Mouse (Mus musculus) stomach, postnatal 0 days (tissue): ENCODE results near the gene Dnah5. TPM values are rescaled to one million over a fixed set of nuclear protein-coding genes. Genes with fewer than 3 reads are reported as not detected.
"Not testable (repeated sequence)": the region's sequence is repeated elsewhere in the genome, so short reads cannot be mapped to it uniquely, and the experiment has no call there.

Source experiments
- ATAC-seq: fragments of 200-750 bp; cut with Nextera tagmentation; 2 replicates; pipeline ENCODE4 v1.8.0; 2017; ENCODE audit not compliant: low FRiP score, low TSS enrichment
- DNase-seq: peaks from one replicate; pipeline ENCODE4 v3.0.0-alpha.2; 2016; ENCODE audit warnings: low spot score
- H3K27ac ChIP-seq: fragments of 300-500 bp; sonication (generic); replicated peaks from 2 replicates; pipeline ENCODE4 v1.5.1; 2014; ENCODE audit warnings: mild to moderate bottlenecking, control low read depth
- H3K27me3 ChIP-seq: fragments of 300-500 bp; sonication (generic); 2 replicates; pipeline ENCODE4 v1.6.1; 2014; ENCODE audit warnings: low read length; ENCODE audit not compliant: control insufficient read depth, insufficient read depth
- H3K36me3 ChIP-seq: fragments of 300-500 bp; sonication (generic); 2 replicates; pipeline ENCODE4 v1.6.1; 2014; ENCODE audit warnings: low read length, mixed read lengths; ENCODE audit not compliant: control insufficient read depth, insufficient read depth
- H3K4me1 ChIP-seq: fragments of 300-500 bp; sonication (generic); replicated peaks from 2 replicates; pipeline ENCODE4 v1.6.1; 2014; ENCODE audit warnings: antibody characterized with exemption; ENCODE audit not compliant: control insufficient read depth, insufficient read depth
- H3K4me2 ChIP-seq: fragments of 300-500 bp; sonication (generic); replicated peaks from 2 replicates; pipeline ENCODE4 v1.6.1; 2014; ENCODE audit warnings: low read depth, mild to moderate bottlenecking, control low read depth, moderate library complexity
- H3K4me3 ChIP-seq: fragments of 300-500 bp; sonication (generic); 2 replicates; pipeline ENCODE4 v1.5.1; 2014; ENCODE audit warnings: low read depth, low read length, control low read depth
- H3K9ac ChIP-seq: fragments of 300-500 bp; sonication (generic); 2 replicates; pipeline ENCODE4 v1.6.1; 2014; ENCODE audit warnings: mild to moderate bottlenecking, low read length, control low read depth, mixed read lengths
- H3K9me3 ChIP-seq: fragments of 300-500 bp; sonication (generic); 2 replicates; pipeline ENCODE4 v1.6.1; 2016; ENCODE audit warnings: low read length; ENCODE audit not compliant: control insufficient read depth
- CTCF ChIP-seq: IDR thresholded peaks from 2 replicates; pipeline ENCODE4 v1.5.1; 2016; ENCODE audit warnings: antibody characterized with exemption, low read depth, mild to moderate bottlenecking, moderate library complexity
- EP300 ChIP-seq: optimal IDR thresholded peaks from 2 replicates; pipeline ENCODE3; 2016; ENCODE audit warnings: antibody characterized with exemption
- WGBS: fragments of 180-500 bp; shearing (Covaris S2); extraction: QIAGEN DNeasy Blood & Tissue Kit; methylation state at CpG from one replicate; pipeline ENCODE4 v1.1.7; 2014; 5-methylcytosine and 5-hydroxymethylcytosine counted together
- polyA plus RNA-seq: library from polyadenylated mRNA; unstranded; fragments of >200 nt; fragmentation: Nextera tagmentation; extraction: Ambion mirVana; gene quantifications from 2 replicates; pipeline ENCODE4 v1.2.1, GENCODE M21; 2015

Dnah5 gene
- polyA plus RNA-seq, 1 experiment from 2014 or later, result 0.01 TPM

- TF ChIP-seq CTCF, result no peak
- TF ChIP-seq EP300, result no peak
- no peak for DNase-seq
- 29% methylated on average over 4 of the region's 4 CpGs for WGBS
- Histone ChIP-seq H3K27ac (no peak overlapping the region), H3K27me3 (no peaks in the 10 kb centered on the region), H3K4me2 (no peak overlapping the region), H3K9ac (no peak overlapping the region), H3K4me3 (no peak overlapping the region), H3K4me1 (no peaks in the 10 kb centered on the region), H3K36me3 (no peaks in the 10 kb centered on the region), H3K9me3 (no peaks in the 10 kb centered on the region)
- ATAC-seq, result no peak
These were observed 137.6 kb downstream of the Dnah5 start for GRCm38 (mm10) chr15:28341151-28341550.

GRCm38 (mm10) chr15:28367561-28367960 is 164.0 kb downstream of the Dnah5 start:
- ATAC-seq (no peak), DNase-seq (no peak)
- H3K36me3 ChIP-seq, result no peaks in the 10 kb centered on the region
- no peak overlapping the region for H3K27ac ChIP-seq
- no peak overlapping the region for H3K9ac ChIP-seq
- H3K4me2 ChIP-seq, result no peak overlapping the region
- WGBS, result 83% methylated on average over 11 of the region's 11 CpGs
- no peak overlapping the region for H3K4me3 ChIP-seq
- no peaks in the 10 kb centered on the region for H3K27me3 ChIP-seq
- H3K4me1 ChIP-seq, result no peaks in the 10 kb centered on the region
- TF ChIP-seq CTCF (no peak), EP300 (no peak)
- H3K9me3 ChIP-seq, result no peaks in the 10 kb centered on the region

- no peaks in the 10 kb centered on the region for H3K9me3 ChIP-seq
- no peak overlapping the region for H3K9ac ChIP-seq
- TF ChIP-seq CTCF, result 0 out of 2 replicates have a peak, but pooled peaks have one; percentile 5
- no peak for TF ChIP-seq EP300
- no peak for ATAC-seq
- WGBS, result 87% methylated on average over 6 of the region's 6 CpGs
- H3K4me3 ChIP-seq, result no peak overlapping the region
- H3K4me2 ChIP-seq, result no peak overlapping the region
- H3K27me3 ChIP-seq, result no peaks in the 10 kb centered on the region
- DNase-seq, result no peak
- no peak overlapping the region for H3K27ac ChIP-seq
- no peaks in the 10 kb centered on the region for H3K36me3 ChIP-seq
- H3K4me1 ChIP-seq, result no peaks in the 10 kb centered on the region
These were observed 166.9 kb downstream of the Dnah5 start for GRCm38 (mm10) chr15:28370431-28370830.

- no peak overlapping the region for H3K9ac ChIP-seq
- no peaks in the 10 kb centered on the region for H3K36me3 ChIP-seq
- no peak overlapping the region for H3K4me3 ChIP-seq
- DNase-seq (no peak), ATAC-seq (no peak)
- H3K27ac ChIP-seq, result no peak overlapping the region
- no peaks in the 10 kb centered on the region for H3K27me3 ChIP-seq
- no peak for TF ChIP-seq CTCF
- no peak for TF ChIP-seq EP300
- no peaks in the 10 kb centered on the region for H3K9me3 ChIP-seq
- H3K4me1 ChIP-seq, result no peaks in the 10 kb centered on the region
- WGBS, result 33% methylated on average over 2 of the region's 2 CpGs
- no peak overlapping the region for H3K4me2 ChIP-seq
These were observed 168.0 kb downstream of the Dnah5 start for GRCm38 (mm10) chr15:28371506-28371905.

- 87% methylated on average over 1 of the region's 1 CpGs for WGBS
- Histone ChIP-seq H3K4me3 (no peak overlapping the region), H3K9ac (no peak overlapping the region), H3K4me1 (no peaks in the 10 kb centered on the region), H3K27me3 (no peaks in the 10 kb centered on the region), H3K36me3 (no peaks in the 10 kb centered on the region), H3K27ac (no peak overlapping the region), H3K9me3 (no peaks in the 10 kb centered on the region), H3K4me2 (no peak overlapping the region)
- DNase-seq, result no peak
- TF ChIP-seq EP300 (no peak), CTCF (no peak)
- 0 out of 2 replicates have a peak, but pooled peaks have one; percentile 40 for ATAC-seq
These were observed 170.8 kb downstream of the Dnah5 start for GRCm38 (mm10) chr15:28374394-28374793.

GRCm38 (mm10) chr15:28380909-28381308 is 177.4 kb downstream of the Dnah5 start:
- DNase-seq, result no peak
- 49% methylated on average over 3 of the region's 3 CpGs for WGBS
- ATAC-seq, result no peak
- no peak overlapping the region for H3K4me2 ChIP-seq
- H3K9me3 ChIP-seq, result no peaks in the 10 kb centered on the region
- no peaks in the 10 kb centered on the region for H3K27me3 ChIP-seq
- H3K27ac ChIP-seq, result no peak overlapping the region
- no peak overlapping the region for H3K4me3 ChIP-seq
- no peak overlapping the region for H3K9ac ChIP-seq
- TF ChIP-seq CTCF (no peak), EP300 (no peak)
- no peaks in the 10 kb centered on the region for H3K4me1 ChIP-seq
- H3K36me3 ChIP-seq, result no peaks in the 10 kb centered on the region

GRCm38 (mm10) chr15:28393723-28394122 is 190.2 kb downstream of the Dnah5 start:
- H3K9ac ChIP-seq, H3K9me3 ChIP-seq, H3K4me3 ChIP-seq, H3K27ac ChIP-seq, H3K4me1 ChIP-seq, H3K36me3 ChIP-seq, H3K4me2 ChIP-seq, H3K27me3 ChIP-seq: not testable (repeated sequence)
- ATAC-seq (peak; percentile 91), DNase-seq (peak; percentile 15)
